Mouse (Mus musculus) R1 (cell line): ENCODE measurements around the gene Ntn1.
A peak's percentile ranks its signal among the peaks of the same experiment; 100 is the strongest.

Source experiments
- DNase-seq: peaks from one replicate; pipeline ENCODE4 v3.0.0-alpha.2; 2018; ENCODE audit warnings: low read depth, low spot score

Gene Ntn1

GRCm38 (mm10) chr11:68215206-68215912 is 185.3 kb downstream of the Ntn1 start:
- peak; percentile 78 for DNase-seq

GRCm38 (mm10) chr11:68214496-68215205 is 186.0 kb downstream of the Ntn1 start:
- DNase-seq: no peak

GRCm38 (mm10) chr11:68213896-68214295 is 186.7 kb downstream of the Ntn1 start:
- no peak for DNase-seq

DNA sequence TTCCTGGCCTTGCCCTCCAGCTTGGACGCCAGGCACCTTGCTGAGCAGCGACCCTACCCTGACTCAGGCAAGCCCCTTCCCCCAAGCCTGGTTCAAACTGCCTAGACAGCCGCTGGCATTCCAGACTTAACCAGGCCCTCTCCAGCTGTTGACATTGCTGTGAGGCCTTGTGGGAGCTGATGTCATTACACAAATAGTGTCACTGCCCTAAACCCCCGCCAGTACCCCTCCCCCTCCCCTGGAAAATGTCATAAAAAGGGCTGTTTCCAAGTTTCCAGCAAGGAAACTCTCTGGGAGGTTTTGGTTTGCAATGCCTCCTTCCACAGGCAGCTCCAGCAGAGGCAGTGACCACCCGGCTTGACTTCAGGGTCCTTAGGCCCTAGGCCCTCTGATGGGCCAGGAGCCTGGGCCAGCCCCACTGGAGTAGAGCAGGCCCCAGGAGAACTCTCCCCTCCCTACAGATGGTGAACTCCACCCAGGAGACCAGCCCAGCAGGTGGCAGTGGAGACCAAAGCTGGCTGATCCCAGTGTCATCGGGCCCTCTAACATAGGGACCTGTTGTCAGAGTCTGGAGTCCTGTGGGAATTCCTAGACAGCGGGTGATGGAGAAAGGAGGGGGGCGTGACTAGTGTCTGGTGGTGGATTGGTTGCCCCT is 188.6 kb downstream of the Ntn1 start:
- DNase-seq: peak; percentile 23

DNA sequence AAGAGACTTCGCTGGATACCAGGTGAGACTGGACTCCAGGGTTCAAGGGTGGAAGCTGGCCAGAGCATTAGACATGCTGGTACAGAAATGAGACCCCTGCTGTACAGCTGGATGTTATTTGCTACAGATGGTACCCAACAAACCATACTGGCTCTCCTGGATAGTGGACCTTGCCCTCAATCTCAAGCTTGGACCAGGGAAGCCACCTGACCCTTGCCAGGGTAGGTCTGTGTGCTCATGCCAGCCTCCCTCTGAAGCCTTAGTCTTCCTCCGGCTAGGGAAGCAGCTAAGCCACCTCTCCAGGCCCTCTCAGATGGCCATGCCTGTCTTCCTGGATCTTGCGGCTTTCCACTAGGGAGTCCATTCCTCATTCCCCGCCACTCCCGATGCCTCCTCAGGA is 189.9 kb downstream of the Ntn1 start:
- no peak for DNase-seq

- DNase-seq: no peak
Measured at GRCm38 (mm10) chr11:68209506-68209905, 191.1 kb downstream of the Ntn1 start.

DNA sequence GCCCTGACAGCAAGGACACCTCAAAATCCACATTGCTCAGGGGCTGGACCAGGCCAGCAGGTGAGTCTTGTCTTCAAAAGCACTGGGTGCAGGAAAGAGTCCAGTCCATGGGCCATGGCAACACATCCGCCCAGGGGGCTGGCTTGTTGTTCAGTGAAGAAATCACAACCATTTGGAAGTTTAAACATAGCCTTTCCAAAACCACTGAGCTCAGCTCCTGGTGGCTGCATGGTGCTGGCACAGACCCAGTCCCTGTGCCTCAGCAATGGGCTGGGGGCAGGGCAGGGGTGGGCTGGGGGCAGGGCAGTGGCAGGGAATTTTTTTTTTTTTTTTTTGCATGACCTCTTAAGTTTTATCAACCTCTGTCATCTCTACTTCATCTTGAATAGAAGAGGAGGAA is 192.0 kb downstream of the Ntn1 start:
- no peak for DNase-seq

DNA sequence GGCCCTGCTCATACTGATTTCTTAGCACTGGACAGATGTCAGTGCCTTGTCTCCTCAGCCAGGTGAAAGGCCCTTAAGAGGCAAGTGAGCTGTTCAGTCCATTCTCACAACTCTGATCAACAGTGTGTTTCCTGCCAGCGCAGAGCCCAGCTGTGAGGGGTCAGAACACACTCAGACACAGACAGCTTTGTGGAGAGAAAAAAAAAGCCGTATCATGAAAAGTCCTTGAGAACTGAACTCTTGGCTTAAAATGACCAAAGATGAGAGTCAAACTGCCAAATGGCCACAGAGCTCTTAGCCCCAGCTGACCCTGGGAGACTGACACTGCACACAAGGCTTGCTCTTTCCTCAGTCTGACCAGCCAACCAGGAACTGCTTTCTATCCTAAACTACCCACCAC is 192.6 kb downstream of the Ntn1 start:
- DNase-seq: no peak

DNA sequence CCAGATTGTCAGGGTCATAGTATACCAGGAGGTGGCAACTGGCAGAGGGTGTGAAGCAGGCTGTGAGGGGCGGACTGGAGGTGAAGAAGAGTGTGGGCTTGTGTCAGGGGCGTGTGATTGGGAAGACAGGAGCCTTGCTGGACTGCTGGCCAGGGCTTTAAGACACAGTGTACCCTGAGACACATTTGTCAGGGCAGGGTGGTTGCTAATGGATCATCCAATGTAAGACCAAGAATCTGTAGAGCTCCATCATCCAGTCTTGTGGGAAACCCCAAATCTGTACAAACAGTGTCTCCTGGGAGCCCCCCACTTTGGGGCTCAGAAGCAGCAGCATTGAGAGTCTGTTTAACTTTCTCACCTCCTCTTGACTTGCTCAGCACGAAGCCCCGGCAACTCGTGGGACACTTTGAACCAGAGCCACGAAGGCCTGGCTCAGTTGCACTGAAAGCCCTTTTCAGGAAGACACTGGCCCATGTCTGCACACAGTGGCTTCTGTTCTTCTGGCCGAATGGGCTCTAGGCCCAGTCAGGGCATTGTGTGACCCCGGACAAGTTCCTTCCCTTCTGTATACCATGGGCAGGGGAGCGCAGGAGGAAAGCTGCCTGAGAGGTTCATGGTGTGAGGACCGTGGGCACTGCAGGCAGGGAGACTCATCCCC is 194.9 kb downstream of the Ntn1 start:
- DNase-seq: no peak

- no peak for DNase-seq
Measured at GRCm38 (mm10) chr11:68204407-68204806, 196.2 kb downstream of the Ntn1 start.

GRCm38 (mm10) chr11:68203658-68204315 is 196.8 kb downstream of the Ntn1 start:
- no peak for DNase-seq

DNA sequence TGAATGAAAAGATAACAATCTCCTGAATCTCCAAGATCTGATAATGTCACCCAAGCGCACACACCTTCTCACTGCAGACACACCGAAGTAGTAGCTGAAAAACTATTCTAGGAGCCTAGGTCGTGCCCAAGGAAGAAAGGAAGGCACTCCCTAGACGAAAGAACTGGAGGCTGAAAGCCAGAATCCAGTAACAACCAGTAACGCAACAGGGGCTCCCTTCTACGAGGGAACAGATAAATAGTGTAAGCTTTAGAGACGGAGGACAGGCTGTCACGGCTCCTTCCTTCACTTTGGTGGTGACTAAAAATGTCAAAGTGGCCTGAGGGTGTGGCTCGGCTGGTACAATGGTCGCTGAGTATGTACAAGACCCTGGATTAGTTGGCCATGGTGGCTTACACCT is 198.1 kb downstream of the Ntn1 start:
- peak; percentile 58 for DNase-seq

DNA sequence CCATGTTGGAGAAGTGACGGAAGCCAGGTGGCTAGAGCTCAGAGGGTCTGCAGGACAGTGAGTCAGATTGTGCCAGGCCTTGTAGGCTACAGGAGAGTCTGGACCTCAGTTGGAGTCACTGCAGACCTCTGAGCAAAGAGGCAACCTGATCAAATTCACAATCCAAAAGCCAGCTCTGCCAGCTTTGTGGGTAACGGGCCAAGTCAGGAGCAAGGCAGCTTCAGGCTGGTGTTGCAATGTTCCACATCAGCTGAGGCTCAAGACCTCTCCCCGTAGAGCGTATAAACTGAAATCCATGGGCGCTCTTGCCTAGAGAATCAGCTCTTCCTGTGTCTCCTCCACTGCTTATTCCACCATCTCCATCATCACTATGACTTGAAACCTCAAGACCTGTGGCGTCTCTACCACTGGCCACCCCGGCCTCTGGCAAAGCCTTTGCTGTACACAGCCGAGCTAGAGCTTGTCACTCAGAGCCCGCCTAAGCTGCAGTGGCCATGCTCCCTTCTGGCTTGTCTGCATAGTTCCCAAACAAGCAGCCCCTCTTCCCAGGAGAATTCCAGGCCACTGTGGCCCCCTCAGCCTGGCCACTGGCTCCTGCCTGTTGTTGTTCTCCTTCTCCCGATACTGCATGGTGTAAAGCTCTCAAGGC is 198.7 kb downstream of the Ntn1 start:
- DNase-seq: no peak

DNA sequence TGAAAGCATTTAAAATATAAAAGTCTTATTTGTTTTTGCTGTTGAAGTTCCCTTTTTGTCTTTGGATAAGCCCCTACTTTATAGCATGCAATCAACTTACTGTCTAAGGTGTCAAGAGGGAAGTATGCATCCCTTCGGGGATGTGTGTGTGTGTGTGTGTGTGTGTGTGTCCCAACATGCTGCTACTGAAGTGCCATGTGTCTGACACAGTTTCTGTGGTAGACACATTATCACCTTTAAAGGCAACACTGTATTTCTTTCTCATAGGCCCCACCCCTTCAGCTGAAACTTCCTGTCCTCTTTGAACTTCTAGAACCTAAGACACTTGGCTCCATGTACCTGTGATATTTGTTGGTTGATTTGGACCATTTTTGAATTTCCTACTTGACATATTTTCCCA is 199.6 kb downstream of the Ntn1 start:
- no peak for DNase-seq

DNA sequence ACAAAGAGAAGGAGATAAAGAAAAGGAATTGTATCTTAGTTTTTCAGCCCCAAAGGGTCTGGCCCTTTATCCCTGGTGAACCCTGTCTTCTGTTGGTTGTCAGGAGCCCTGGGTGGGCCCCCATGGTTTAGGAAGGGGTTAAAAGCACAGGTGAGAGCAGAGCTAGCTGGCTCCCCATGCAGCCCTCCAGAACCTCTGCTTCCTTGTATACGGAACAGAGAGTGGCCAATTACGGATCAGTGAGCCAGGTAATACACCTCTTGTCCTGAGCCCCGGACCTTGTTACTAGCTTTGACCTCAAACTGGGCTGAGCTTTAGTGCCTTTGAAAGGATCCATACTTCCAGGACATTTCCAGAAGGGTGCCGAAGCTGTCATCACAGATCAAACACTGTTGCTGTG is 200.1 kb downstream of the Ntn1 start:
- no peak for DNase-seq

DNA sequence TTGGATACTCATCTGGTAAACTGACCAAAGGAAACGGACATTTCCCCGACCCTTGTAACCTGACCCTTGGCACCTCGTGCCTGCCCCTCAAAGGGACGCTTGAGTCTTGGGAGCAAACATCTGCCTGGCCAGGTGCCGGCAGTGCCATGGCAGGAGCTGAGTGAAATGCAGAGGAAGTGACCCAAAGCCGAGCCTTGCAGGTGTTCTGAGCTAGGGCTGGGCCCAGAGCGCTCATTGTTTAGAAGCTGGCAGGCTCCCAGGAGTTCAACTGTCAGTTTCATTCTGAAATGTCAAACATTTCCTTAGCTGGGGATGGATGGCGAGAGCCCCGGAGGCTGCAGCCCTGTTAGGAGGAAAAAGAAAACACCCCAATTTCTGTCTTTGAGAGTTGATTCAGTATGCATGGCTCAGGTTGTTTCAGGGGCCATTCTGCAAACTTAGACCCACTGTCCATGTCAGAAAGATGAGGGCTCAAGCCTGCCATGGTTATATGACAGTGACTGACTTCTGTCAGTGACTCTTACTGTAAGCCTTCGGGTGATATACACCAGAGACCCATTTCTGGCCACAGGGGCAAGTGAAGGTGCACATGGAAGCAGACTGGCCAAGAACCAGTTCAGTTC is 200.7 kb downstream of the Ntn1 start:
- no peak for DNase-seq

GRCm38 (mm10) chr11:68199103-68199502 is 201.5 kb downstream of the Ntn1 start:
- no peak for DNase-seq

GRCm38 (mm10) chr11:68198696-68199095 is 201.9 kb downstream of the Ntn1 start:
- no peak for DNase-seq

GRCm38 (mm10) chr11:68197471-68197870 is 203.2 kb downstream of the Ntn1 start:
- no peak for DNase-seq

- no peak for DNase-seq
Measured at GRCm38 (mm10) chr11:68196566-68196965, 204.1 kb downstream of the Ntn1 start.

DNA sequence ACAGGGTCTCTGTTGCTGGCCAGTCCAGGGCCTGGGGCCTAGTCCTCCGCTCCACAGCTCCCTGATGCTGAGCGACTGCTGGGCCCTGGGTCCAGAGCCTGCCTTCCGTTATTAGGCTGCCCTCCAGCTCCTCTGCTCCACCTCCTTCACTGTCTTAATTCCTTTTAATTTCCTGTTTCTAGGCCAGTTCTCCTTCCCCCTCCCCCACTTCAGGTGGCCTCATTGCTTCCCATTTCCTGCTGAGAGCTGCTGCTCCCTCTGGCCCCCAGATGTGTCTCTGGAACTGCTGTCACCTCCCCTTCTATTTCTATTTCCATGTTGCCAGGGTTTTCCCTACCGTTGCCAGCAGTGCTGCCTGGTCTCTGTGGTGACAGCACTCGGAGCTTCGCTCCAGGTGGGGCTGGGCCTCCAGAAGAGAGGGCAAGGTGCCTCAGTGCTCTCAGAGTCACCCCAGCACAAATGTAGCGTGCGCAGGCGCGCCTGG is 204.9 kb downstream of the Ntn1 start:
- no peak for DNase-seq
